Comparison of ENCODE assay signal across 15 mouse cellular contexts in the genomic region with DNA sequence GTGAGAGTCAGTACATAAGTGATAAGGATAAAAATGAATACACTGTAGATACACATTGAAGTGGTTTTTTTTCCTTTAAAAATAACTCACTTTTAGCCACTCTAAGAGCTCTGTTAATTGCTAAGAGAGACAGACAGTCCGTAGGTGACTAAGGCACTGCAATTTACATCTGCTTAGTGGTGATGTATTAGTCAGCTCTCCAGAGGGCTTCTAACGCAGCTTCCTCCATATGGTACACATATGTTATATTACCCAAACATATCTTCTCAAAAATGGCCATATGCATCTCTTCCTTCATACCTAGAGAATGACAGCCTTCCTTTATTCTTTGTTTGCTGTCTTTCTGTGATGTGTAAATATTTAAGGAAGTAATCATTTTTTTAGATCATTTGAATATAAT.
DNase-seq lines count a peak whose midpoint lies in the region; ATAC-seq and TF ChIP-seq lines count a peak whose summit lies in the region.
"Had no signal": no experiment of that assay in that cellular context is flagged by ENCODE, and none has a peak within 500 bp of the region (broad histone marks: within the 10 kb centered on the region; RNA-seq: fewer than 3 reads in every experiment).

No protein-coding gene starts in this region.

- WGBS in lung, embryonic 16.5 days = 18% methylated on average over 2 of the region's 2 CpGs
- WGBS in hindbrain, embryonic 14.5 days = 21% methylated on average over 2 of the region's 2 CpGs
- 13% methylated on average over 2 of the region's 2 CpGs for WGBS in neural tube, embryonic 15.5 days

- no peaks in the 10 kb centered on the region for H3K9me3 ChIP-seq in lung, embryonic 16.5 days (ENCODE audit: control insufficient read depth, low read length)
- H3K9me3 ChIP-seq in hindbrain, embryonic 14.5 days (ENCODE audit: control insufficient read depth, low read length) = no peaks in the 10 kb centered on the region
- H3K9me3 ChIP-seq in neural tube, embryonic 15.5 days (replicated peaks) = no peaks in the 10 kb centered on the region
- H3K9me3 ChIP-seq: limb, embryonic 15.5 days had no signal

- no peak overlapping the region for H3K4me2 ChIP-seq in lung, embryonic 16.5 days (ENCODE audit: low read depth, low read length)
- H3K4me2 ChIP-seq in hindbrain, embryonic 14.5 days (replicated peaks) = no peak overlapping the region
- no peak overlapping the region for H3K4me2 ChIP-seq in neural tube, embryonic 15.5 days
- H3K4me2 ChIP-seq: limb, embryonic 15.5 days had no signal

- no peak overlapping the region for H3K9ac ChIP-seq in lung, embryonic 16.5 days (ENCODE audit: low read length)
- H3K9ac ChIP-seq in hindbrain, embryonic 14.5 days = peak overlapping the region; percentile 22; the same call in 1 of the 2 replicates
- H3K9ac ChIP-seq in neural tube, embryonic 15.5 days (replicated peaks) = no peak overlapping the region
- H3K9ac ChIP-seq: limb, embryonic 15.5 days had no signal

- TF ChIP-seq POLR2A in embryonic fibroblast, embryonic 13.5 days (IDR thresholded peaks at IDR 0.05; ENCODE audit: low read depth, low read length) = no peak

- no peak for TF ChIP-seq CTCF in embryonic fibroblast, embryonic 13.5 days (IDR thresholded peaks at IDR 0.05; ENCODE audit: borderline replicate concordance, insufficient read depth, low read length)

- ATAC-seq in lung, embryonic 16.5 days (ENCODE audit: low read depth) = peak; percentile 63; the same call in 1 of the 2 replicates
- no peak for ATAC-seq in hindbrain, embryonic 14.5 days (ENCODE audit: low FRiP score)
- ATAC-seq in neural tube, embryonic 15.5 days (ENCODE audit: low FRiP score) = no peak
- ATAC-seq: intestine, postnatal 0 days had no signal

- no peaks in the 10 kb centered on the region for H3K27me3 ChIP-seq in lung, embryonic 16.5 days (ENCODE audit: control insufficient read depth, insufficient read depth, low read depth, low read length)
- no peaks in the 10 kb centered on the region for H3K27me3 ChIP-seq in hindbrain, embryonic 14.5 days (ENCODE audit: control insufficient read depth, insufficient read depth, low read length)
- H3K27me3 ChIP-seq in neural tube, embryonic 15.5 days (replicated peaks) = no peaks in the 10 kb centered on the region
- H3K27me3 ChIP-seq: limb, embryonic 15.5 days had no signal

- H3K4me1 ChIP-seq in lung, embryonic 16.5 days (replicated peaks; ENCODE audit: control insufficient read depth, insufficient read depth, low read length) = peaks cover 2% of the 10 kb centered on the region; the same call in 1 of the 2 replicates
- peaks cover 16% of the 10 kb centered on the region for H3K4me1 ChIP-seq in embryonic fibroblast, embryonic 13.5 days (ENCODE audit: control insufficient read depth, insufficient read depth, low read length)
- H3K4me1 ChIP-seq in hindbrain, embryonic 14.5 days (replicated peaks; ENCODE audit: control insufficient read depth, insufficient read depth, low read length) = peaks cover 40% of the 10 kb centered on the region
- peaks cover 28% of the 10 kb centered on the region for H3K4me1 ChIP-seq in neural tube, embryonic 15.5 days
- H3K4me1 ChIP-seq: limb, embryonic 15.5 days had no signal

- H3K27ac ChIP-seq in lung, embryonic 16.5 days (ENCODE audit: low read length) = no peak overlapping the region
- H3K27ac ChIP-seq in embryonic fibroblast, embryonic 13.5 days (ENCODE audit: insufficient read depth, low read length) = peak overlapping the region; percentile 62
- peak overlapping the region; percentile 83 for H3K27ac ChIP-seq in hindbrain, embryonic 14.5 days
- H3K27ac ChIP-seq in neural tube, embryonic 15.5 days (replicated peaks) = peak overlapping the region; percentile 63; the same call in 1 of the 2 replicates
- H3K27ac ChIP-seq: limb, embryonic 15.5 days; stomach, postnatal 0 days had no signal

- no peaks in the 10 kb centered on the region for H3K36me3 ChIP-seq in lung, embryonic 16.5 days (ENCODE audit: control insufficient read depth, insufficient read depth, low read length)
- no peaks in the 10 kb centered on the region for H3K36me3 ChIP-seq in hindbrain, embryonic 14.5 days (replicated peaks; ENCODE audit: control insufficient read depth, insufficient read depth)
- H3K36me3 ChIP-seq in neural tube, embryonic 15.5 days = no peaks in the 10 kb centered on the region
- H3K36me3 ChIP-seq: limb, embryonic 15.5 days had no signal

- no peak for DNase-seq in lung, adult 18-20 months
- DNase-seq in hindbrain, embryonic 14.5 days (ENCODE audit: low spot score) = no peak
- DNase-seq in adrenal gland, postnatal 36 days = no peak
- no peak for DNase-seq in gastrocnemius, postnatal 25 days
- DNase-seq: adrenal gland, postnatal 25 days; cerebellum, adult 11-12 months; gastrocnemius, postnatal 36 days; kidney, postnatal 4 days; spleen, adult 18-20 months had no signal

- no peak overlapping the region for H3K4me3 ChIP-seq in lung, embryonic 16.5 days (ENCODE audit: low read length)
- H3K4me3 ChIP-seq in embryonic fibroblast, embryonic 13.5 days (ENCODE audit: insufficient read depth, low read length) = no peak overlapping the region
- no peak overlapping the region for H3K4me3 ChIP-seq in hindbrain, embryonic 14.5 days (replicated peaks; ENCODE audit: low read length)
- no peak overlapping the region for H3K4me3 ChIP-seq in neural tube, embryonic 15.5 days (replicated peaks)
- H3K4me3 ChIP-seq: limb, embryonic 15.5 days had no signal
